Mouse (Mus musculus) urinary bladder, postnatal 36 days (tissue): ENCODE data around the gene Cdcp2.
A peak's percentile ranks its signal among the peaks of the same experiment; 100 is the strongest.

Experiments used
- DNase-seq, 2 experiments: peaks; one replicate each; pipeline ENCODE4 v3.0.0; 2022; ENCODE audit warnings: low spot score in 2 of 2, mixed read lengths in 1 of 2

Gene Cdcp2

DNA sequence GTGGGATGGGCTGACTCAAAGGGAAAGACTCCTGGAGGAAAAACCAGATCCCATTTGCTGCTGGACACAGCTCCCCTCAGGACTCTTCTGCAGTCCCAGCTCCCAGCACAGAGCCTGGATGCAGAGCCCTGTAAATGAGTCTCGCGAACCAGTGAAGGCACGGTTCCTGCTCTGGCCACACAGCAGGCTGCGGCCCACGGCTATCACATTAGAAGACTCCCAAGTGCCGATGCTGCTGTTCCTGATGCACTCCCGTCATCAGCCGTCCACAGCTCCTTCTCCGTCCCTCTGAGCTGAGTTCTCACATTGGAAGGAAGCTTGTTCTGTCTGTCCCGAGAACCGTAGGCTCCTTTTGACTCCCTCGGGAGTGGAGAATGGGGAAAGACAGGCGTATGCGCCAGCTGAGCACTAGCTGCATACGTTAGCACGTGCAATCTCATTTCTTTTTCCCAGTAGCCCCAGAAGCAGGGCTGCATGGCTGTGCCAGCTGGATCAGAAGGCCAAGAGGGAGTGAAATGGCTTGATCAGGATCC is at the start of gene Cdcp2:
TSS of gene Cdcp2 (plus strand) at position 51 of the 533 bp plus-strand sequence.
- peak in 1 of 2 experiments; percentile 11 for DNase-seq

DNA sequence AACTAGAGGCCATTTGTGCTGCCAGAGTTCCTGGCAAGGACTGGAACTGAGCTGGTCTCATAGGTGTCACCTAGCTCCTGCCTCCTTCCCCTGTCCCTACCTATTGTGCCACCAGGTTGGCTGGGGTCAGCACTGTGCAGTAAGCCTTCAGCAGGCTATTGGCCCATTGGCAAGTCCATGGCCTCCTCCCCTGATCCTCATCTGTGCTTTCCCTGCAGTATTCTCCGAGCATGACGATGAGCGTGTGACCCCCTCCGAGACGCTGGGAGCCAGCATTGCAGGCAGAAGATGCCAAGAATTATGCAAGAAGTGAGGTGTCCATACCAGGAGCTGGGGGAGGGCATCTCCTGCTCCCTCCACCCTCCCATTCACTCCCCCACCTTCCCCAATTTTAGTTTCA is 48.9 kb upstream of the Cdcp2 start:
- DNase-seq: peak in 1 of 2 experiments; percentile 24

DNA sequence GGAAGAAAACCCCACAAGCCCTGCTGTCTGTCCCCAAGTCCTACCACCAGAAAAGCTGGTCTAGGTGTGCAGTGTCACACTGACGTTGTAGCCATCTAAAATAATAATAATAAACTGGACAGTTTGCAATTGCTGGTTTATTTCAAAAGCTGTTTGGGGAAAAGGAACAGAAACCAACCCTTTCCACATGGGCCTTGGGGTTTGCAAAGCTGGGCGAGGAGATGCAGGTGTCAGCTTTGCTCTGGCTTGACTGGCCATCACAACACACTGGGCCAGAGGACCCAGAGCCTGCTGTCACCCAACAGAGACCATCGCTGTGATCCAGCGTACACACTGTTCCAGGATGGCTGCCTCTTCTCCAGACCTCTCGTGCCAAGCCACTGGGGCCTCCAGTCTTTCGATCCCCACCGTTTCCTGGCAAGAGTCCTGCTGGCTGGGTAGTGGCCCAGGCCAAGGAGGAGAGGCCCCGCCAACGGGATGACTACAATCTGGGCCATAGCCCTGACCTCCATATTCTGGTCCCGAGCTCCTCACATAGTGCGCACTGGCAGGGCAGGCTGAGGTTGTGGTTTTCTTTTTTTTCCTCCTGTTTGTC is 48.0 kb upstream of the Cdcp2 start:
- peak; percentile 7 to 66 for DNase-seq

DNA sequence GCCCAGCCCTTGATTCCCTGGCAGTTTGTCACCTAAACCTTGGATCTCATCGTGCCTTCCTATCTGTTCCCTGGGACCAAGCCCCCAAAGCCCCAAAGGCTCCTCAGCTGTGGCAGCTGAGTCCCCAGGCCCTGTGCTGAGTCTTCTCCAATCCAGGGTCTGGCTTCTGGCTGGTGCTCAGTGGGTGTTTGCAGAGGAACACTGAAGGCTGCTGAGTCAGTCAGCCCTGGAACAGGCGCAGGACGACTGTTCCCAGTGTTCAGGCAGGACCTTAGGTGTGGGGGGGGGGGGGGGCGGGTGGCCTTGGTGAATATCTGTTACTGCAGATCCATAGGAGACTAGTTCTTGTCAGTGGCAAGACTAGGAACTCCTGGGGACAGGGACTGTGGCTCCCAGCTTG is 44.8 kb upstream of the Cdcp2 start:
- DNase-seq: no peak

DNA sequence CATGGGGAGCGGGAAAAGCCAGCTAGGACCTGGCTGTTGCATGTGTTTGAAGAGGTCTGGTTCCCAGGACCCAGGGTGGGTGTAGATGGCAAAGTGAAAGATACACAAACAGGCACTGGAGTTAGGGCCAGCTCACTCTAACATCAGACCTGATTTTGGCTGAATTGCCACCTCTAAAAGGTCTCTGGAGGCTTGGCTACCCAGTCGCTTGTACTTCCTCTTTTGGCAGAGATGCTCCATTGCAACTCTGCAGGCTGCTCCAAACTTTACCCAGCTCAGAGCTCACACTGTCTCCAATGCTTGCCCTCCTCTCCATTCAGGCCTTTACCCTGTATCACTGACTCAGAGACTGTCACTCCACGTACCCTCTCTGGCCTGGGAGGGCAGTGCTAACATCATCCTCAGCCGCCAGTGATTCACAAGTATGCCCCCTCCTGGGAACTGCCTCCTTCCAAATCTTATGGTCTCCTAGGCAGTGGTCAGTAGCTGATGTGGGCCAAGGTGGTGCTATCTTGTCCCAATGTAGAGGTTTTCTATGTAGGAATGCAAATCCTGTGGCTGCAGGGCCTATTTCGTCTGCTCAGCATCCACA is 43.6 kb upstream of the Cdcp2 start:
- no peak for DNase-seq

DNA sequence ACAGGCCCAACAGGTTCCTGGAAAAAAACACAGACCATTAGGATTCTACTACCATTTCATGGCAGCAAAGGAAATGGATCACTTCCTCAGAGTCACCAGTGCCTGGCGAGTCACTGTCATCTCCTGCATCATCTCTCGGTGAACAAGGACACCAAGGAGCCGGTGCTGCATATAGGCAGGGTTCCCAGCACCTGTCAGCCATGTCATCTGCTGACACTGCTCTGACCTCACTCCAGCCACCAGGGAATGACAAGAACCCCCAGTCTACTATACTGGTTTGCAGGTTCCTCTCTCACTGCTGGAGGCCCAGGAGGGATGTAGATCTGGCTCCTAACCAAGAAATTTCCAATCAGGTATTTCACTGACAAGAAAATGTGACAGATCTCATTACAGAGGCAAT is 40.6 kb upstream of the Cdcp2 start:
- DNase-seq: no peak

DNA sequence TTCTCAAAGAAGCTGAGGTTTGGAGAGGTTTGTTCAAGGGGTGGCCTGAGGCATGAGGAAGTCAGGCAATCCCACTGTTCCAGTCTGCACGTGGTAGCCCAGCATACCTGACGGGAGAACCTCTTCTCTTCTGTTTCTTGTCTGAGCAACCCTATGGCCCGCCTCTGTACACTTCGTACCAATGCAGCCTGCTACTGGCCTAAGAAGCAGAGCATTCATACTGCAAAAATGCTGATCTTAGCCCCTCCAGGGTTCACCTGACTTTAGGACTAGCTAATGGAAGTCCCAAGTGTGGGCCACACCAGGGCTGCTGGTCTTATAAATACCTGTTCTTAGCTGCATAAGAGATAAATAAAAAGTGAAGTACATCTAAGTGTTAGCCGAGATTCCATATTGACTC is 38.3 kb upstream of the Cdcp2 start:
- DNase-seq: no peak

DNA sequence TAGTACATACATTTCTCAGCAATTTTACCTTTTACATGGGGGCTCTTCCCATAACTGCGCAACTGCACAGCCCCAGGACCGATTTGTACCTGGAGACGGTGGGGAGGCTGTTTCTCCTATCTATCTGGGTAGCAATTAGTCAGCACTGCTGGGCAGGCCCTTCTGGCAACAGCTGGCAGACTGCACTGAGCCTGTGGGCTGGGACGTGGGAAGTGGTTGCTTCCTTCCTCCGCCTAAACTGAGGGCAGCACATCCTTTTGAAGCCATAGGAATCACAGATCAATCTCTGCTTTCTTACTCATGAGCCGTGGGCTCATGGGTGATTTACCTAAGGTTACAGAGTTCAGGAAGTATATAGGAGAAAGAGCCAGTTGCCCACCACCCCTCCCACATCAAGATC is 37.9 kb upstream of the Cdcp2 start:
- no peak for DNase-seq

DNA sequence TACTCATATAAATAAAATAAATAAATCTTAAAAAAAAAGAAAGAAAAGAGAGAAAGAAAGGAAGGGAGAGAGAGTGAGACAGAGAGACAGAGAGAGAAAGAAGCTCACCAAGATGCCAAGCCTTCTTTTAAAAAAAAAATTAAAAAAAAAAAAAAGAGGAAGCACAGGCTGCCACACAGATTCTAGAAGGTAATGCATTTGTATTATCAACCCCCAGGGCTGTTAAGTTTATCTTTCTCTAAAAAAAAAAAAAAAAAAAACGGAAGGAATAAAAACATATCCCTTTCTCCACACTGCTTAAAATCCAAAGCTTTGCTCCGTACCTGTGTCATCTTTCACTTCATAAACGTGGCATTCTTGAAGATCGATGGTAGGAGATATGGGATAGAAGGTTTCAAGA is 35.1 kb upstream of the Cdcp2 start:
- DNase-seq: no peak

DNA sequence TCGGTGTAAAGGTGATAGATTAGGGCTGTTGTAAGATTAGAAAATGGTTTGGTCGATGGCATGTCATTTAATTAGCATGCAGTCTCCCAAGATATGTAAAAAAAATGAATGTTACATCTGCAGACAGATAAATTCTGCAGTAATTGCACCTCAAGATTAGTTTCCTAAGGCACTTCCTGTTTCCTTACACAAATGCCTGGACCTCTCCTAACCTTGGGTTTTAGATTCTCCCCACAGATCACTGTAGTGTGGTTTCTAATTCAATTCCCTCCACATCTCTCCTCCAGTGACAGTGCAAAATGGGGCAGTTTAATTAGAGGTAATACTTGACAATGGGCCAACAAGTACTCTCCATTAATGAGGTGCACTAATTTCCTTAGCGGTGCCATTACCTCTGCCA is 33.5 kb upstream of the Cdcp2 start:
- no peak for DNase-seq

DNA sequence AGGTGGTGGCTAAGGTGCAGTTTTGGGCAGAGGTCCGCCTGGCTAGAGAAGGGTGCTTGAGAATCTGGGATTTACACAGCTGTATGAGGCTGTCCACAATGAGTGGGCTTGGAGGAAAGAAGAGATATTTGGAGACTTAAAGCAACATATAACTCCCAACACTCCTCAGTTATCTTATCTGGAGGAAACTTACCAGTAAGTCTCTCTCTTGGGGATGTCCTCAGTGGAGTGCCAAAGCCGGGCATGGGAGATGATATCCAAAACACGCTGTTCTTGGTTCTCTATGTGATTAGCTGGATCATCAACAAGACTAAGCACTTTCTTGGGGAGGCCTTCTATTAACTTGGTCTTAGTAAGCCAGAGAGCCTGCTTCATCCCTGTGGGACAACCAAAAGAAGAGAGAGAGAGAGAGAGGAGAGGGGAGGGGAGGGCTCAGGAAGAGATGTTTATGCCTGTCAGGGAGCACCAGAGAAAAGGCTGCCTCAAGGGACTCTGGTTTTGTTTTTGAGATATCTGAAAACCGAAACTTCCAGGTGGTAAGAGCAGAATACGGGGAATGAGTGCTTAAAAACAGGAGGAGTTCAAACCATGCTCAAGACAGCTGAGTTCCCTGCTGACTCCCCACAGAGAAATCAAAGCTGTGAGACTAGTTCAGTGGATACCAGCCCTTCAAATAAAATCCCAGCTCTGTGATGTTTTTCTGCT is 32.1 kb upstream of the Cdcp2 start:
- DNase-seq: no peak

DNA sequence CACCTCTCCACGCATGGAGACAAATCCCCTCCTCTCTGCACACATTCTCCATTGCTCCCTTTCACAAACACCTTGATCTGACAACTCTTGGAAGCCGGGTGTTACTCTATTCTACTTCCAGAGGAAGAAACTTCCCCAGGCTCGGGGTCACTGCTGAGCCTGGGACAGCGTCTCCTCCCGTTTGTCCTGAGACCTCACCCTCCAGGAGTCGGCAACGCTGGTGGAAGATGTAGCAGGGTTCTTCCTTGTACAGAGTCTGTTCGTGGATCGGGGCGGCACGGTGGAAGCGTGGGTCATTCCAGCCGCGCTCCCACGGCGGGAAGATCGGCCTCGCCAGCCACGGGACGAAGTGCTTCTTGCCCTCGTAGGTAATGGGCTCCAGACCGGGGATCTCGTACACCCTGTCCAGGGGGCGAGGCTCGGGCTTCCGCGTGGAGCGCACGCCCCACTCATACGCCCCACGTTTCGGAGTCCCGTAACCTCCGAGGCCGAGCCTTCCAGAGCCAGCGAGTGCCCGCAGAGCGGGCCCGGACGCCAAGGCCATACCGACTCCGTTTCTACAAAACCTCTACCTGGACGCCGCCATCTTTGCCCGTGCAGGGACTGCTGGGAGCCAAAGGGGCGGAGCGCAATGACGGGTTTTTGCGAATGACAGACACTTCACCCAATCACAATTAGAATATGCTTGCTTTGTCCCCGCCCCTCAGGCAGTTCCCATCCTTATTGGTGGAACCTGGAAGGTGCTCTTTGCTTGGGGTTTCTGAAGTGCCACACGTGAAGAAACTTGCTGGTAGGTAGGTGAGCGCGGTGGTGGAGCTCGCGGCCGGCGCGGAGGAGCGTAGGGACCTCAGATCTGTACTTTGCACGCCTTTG is 30.2 kb upstream of the Cdcp2 start, which contains the start of the genes Mrpl37 and Cyb5rl:
TSS of gene Mrpl37 (minus strand) at position 617 of the 873 bp plus-strand sequence.
TSS of gene Cyb5rl (plus strand) at position 737 of the 873 bp plus-strand sequence.
- DNase-seq: peak; percentile 95 to 96

DNA sequence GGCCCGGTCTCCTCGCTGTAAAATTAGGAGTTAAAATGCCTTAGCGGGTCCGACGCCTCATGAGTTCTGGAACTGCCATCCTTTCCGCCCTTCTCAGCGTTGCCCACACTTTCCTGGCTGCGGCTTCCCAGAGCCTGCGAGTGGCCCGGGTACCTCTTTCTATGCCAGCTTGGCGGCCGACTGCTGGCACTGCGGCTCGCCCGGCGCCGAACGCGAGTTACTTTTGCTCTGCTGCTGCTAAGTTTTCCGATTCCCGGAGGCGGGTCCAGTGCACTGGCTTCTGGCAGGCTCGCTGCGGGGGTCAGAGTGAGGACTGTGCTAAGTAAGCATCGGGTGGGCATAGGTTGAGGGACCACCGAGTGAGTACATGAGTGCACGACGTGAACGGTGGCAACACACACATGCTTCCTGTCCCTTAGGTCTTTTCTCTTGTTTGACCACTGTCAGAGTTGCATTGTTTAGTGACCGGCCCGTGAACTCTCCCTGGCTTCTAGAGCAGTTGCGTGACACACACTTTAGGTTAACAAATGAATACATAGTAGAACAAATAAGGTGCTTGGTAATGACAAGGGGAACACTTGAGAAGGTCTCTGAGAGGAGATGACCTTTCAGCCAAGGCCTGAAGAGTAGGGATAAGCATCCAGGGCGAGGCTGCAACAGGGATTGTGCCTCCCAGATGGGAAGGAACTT is 29.4 kb upstream of the Cdcp2 start:
- no peak for DNase-seq

DNA sequence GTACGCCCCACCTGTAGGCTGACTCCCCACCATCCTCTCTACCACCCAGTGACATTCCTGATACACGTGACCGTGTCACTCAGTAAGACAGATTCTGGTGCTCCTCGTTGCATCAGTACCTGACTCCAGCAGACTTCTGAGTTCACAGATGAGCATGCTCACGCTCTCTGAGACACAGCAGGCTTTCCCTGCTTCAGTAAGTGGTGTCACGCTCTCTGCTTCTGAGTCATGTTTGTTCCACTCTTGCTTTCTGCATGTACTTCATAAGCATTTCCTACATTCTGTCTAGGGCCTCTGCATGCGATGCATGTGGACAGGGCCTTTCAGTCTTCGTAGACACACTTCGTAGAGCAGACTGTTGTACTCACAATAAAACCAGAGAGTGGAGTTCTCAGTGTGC is 24.3 kb upstream of the Cdcp2 start:
- DNase-seq: no peak

DNA sequence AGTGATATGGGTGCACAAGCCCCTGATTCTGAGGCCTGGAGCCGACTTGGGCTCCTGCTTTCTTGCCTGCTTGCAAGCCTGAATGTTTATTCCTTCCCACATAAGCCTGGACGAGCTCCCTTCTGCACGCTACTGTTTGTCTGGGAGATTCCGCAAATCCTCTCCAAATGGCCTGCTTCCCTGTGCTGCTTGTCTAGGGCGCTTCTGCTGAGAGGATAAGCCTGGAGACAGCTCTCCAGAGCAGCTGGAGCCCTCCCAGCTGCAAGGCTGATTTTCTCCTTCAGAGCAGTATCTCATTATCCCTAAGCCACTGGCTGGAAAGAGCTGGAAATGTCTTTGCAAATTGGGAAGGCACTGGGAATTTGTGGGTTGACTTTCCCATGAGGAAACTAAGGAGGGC is 21.2 kb upstream of the Cdcp2 start:
- DNase-seq: no peak

DNA sequence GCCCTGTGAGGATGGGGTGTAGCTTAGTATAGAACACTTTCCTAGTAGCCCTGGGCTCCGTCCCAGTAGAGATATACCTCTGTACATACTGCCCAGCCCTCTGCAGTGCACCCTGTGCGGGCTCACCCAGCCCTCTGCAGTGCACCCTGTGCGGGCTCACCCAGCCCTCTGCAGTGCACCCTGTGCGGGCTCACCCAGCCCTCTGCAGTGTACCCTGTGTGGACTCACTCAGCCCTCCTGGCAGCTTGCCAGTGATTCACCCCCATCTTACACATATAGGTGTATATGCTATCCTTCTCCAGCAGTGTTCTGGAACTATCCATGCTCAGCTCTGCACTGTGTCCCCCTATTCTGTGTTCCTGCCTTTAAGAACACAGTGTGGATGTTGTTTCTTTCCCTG is 17.8 kb upstream of the Cdcp2 start:
- DNase-seq: no peak

DNA sequence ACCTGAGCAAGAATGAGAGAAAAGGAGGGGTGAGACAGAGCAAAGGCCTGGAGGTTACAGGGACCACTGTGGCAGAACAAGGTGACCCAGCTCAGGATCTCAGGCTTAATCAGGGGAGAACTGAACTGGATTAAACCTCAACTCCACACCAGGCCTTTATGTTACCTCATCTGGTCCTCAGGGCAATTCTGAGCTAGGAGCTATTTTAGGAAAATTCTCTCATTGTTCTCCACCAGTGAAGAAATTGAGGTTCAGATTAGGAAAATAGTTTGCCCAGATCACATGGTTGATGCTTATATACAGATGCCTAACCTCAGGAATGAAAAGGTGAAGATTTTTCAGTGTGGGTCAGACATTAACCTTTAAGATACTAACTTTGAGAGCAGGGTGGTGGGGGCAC is 17.0 kb upstream of the Cdcp2 start:
- DNase-seq: no peak

DNA sequence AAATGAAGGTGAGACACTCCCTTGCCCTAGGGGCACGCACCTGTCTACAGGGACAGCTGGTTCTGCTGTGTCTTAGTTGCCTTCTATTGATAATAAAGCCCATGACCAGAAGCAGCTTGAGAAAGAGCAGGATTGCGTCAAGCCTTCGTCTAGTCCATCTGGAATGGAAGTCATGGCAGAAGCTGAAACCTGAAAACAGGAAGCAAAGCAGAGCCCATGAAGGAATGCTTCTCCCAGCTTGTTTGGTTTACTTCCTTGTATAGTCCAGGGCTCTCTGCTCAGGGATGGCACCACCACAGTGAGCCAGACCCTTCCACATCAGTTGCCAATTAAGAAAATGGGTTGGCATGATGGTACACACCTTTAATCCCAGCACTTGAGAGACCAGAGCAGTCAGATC is 14.5 kb upstream of the Cdcp2 start:
- DNase-seq: no peak

DNA sequence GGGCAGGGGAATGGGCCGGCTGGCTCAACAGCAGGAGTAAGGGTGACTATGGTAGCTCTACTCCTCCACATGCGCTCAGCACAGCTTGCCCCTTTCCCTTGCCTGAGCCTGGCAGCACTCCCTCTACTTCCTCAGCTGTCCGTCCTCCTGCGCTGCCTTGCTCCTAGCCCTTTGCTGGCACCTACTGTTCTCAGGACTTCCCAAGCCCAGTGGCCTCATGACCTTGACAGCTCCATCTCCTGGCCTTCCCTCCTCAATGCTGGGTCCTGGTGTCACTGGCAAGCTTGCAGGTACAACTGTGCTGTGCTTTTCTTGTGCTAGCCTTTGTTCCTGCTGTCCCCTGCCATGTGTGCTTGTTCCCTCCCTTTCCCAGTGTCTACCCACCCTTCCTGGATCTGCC is 13.6 kb upstream of the Cdcp2 start:
- DNase-seq: no peak

DNA sequence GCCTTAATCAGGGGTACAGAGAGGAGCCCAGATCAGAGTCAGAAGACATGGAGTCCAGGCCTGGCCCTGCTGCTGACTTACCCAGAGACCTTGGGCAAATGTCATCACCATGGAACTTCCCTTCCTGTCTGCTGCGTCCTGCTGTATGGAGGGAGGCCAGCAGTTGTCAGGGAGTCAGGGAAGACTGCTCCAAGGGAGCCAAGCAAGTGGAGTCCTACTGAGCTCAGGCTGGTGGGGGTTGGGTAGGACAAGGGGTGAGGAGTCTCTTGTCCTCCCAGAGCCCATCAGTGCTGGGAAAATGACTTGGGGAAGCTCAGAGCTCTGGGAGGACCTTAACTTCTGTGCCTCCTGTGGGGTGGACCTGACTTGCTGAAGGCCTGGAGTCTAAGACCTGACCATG is 12.3 kb upstream of the Cdcp2 start:
- DNase-seq: no peak

DNA sequence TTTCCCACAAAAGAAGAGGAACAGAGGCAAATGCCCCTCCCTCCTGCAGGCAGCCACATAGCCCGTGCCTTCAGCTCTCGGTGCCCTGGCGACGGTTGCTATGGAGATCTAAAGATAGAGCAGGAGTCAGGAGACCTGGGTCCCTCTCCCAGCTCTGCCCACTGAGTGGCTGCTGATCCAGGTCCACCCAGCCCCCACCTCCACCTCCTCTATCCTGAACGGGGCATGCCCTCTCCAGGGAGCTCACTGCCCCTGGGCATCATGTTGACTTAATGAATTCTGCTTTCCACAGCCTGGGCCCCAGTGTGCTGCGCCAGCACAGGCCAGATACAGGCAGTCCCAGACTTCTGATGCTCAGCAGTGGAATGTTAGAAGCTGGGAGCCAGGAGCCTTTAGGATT is 11.8 kb upstream of the Cdcp2 start:
- DNase-seq: no peak
